Mouse (Mus musculus) embryonic facial prominence, embryonic 11.5 days (tissue): Measurements from ENCODE around the gene Zfp420. TPM values are rescaled to one million over a fixed set of nuclear protein-coding genes. Genes with fewer than 3 reads are reported as not detected.
A peak's percentile ranks its signal among the peaks of the same experiment; 100 is the strongest.

Experiments used
- ATAC-seq: fragments of 200-750 bp; cut with Nextera tagmentation; replicated peaks from 2 replicates; pipeline ENCODE4 v1.8.0; 2017; ENCODE audit warnings: low read depth; ENCODE audit not compliant: insufficient number of reproducible peaks, low FRiP score, low TSS enrichment
- DNase-seq: peaks from one replicate; pipeline ENCODE4 v3.0.0-alpha.2; 2015; ENCODE audit warnings: low spot score
- H3K27ac ChIP-seq: fragments of 300-500 bp; sonication (generic); replicated peaks from 2 replicates; pipeline ENCODE4 v1.5.1; 2014; ENCODE audit warnings: mild to moderate bottlenecking, low read depth, low read length, control low read depth
- H3K27me3 ChIP-seq: fragments of 300-500 bp; sonication (generic); 2 replicates; pipeline ENCODE4 v1.6.1; 2014; ENCODE audit warnings: mild to moderate bottlenecking, low read length, moderate library complexity, mixed read lengths; ENCODE audit not compliant: control insufficient read depth, insufficient read depth
- H3K36me3 ChIP-seq: fragments of 300-500 bp; sonication (generic); replicated peaks from 2 replicates; pipeline ENCODE4 v1.6.1; 2014; ENCODE audit warnings: low read depth, mild to moderate bottlenecking, low read length, moderate library complexity, mixed read lengths; ENCODE audit not compliant: control insufficient read depth, insufficient read depth
- H3K4me1 ChIP-seq: fragments of 300-500 bp; sonication (generic); 2 replicates; pipeline ENCODE4 v1.6.1; 2014; ENCODE audit warnings: low read length, mixed read lengths; ENCODE audit not compliant: control insufficient read depth, insufficient read depth
- H3K4me2 ChIP-seq: fragments of 300-500 bp; sonication (generic); 2 replicates; pipeline ENCODE4 v1.6.1; 2014; ENCODE audit warnings: low read depth, mild to moderate bottlenecking, control low read depth, low read length, moderate library complexity
- H3K4me3 ChIP-seq: fragments of 300-500 bp; sonication (generic); 2 replicates; pipeline ENCODE4 v1.5.1; 2014; ENCODE audit warnings: low read depth, low read length, control low read depth
- H3K9ac ChIP-seq: fragments of 300-500 bp; sonication (generic); replicated peaks from 2 replicates; pipeline ENCODE4 v1.6.1; 2014; ENCODE audit warnings: mild to moderate bottlenecking, control low read depth, low read length
- H3K9me3 ChIP-seq: fragments of 300-500 bp; sonication (generic); replicated peaks from 2 replicates; pipeline ENCODE4 v1.6.1; 2016; ENCODE audit warnings: mild to moderate bottlenecking, low read length, inconsistent platforms, mixed read lengths; ENCODE audit not compliant: control insufficient read depth
- WGBS: fragments of 180-500 bp; shearing (Covaris S2); extraction: QIAGEN DNeasy Blood & Tissue Kit; methylation state at CpG from one replicate; pipeline ENCODE4 v1.1.7; 2014; 5-methylcytosine and 5-hydroxymethylcytosine counted together
- polyA plus RNA-seq: library from polyadenylated mRNA; unstranded; fragments of >200 nt; fragmentation: Nextera tagmentation; extraction: Ambion mirVana; gene quantifications from 2 replicates; pipeline ENCODE4 v1.2.1, GENCODE M21; 2014

Zfp420 gene
- polyA plus RNA-seq, 1 experiment from 2014 or later = 8.9 TPM

GRCm38 (mm10) chr7:29905966-29906681 is 46.3 kb downstream of the Zfp420 start, which contains the start of gene Zfp27:
Gene Zfp27 (minus strand): TSS chr7:29906572.
- DNase-seq (peak; percentile 96), ATAC-seq (peak; percentile 68)
- Histone ChIP-seq H3K27me3 (no peaks in the 10 kb centered on the region), H3K9me3 (no peaks in the 10 kb centered on the region), H3K4me2 (peak within 1 kb of the TSS; percentile 62), H3K9ac (peak within 1 kb of the TSS; percentile 74), H3K27ac (peak within 1 kb of the TSS; percentile 88), H3K4me1 (no peaks in the 10 kb centered on the region; the same call in 1 of the 2 replicates), H3K4me3 (peak within 1 kb of the TSS; percentile 50), H3K36me3 (no peaks in the 10 kb centered on the region; the same call in 1 of the 2 replicates)
- under 1% methylated on average over 22 of the region's 22 CpGs for WGBS

GRCm38 (mm10) chr7:29906682-29907058 is 46.9 kb downstream of the Zfp420 start:
- Histone ChIP-seq H3K27me3 (no peaks in the 10 kb centered on the region), H3K4me3 (peak overlapping the region; percentile 50), H3K4me1 (no peaks in the 10 kb centered on the region; the same call in 1 of the 2 replicates), H3K36me3 (no peaks in the 10 kb centered on the region; the same call in 1 of the 2 replicates), H3K4me2 (peak overlapping the region; percentile 62), H3K9me3 (no peaks in the 10 kb centered on the region), H3K9ac (peak overlapping the region; percentile 35), H3K27ac (peak overlapping the region; percentile 88; the same call in 1 of the 2 replicates)
- WGBS = 31% methylated on average over 8 of the region's 8 CpGs
- ATAC-seq (no peak), DNase-seq (no peak)

DNA sequence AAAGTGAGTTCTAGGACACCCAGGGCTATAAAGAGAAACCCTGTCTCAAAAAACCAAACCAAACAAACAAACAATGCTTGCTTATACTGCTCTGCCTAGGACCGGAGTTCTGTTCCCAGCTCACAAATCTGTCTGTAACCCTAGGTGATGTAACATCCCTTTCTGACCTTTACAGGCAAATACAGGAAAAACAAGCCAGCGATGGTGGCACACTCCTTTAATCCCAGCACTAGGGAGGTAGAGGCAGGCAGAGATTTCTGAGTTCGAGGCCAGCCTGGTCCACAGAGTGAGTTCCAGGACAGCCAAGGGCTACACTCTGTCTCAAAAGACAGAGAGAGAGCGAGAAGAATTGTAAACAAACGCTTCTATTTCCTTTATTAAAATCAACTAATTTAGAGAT is 47.4 kb downstream of the Zfp420 start:
- no peaks in the 10 kb centered on the region for H3K9me3 ChIP-seq
- ATAC-seq = no peak
- H3K27me3 ChIP-seq = no peaks in the 10 kb centered on the region
- H3K36me3 ChIP-seq = no peaks in the 10 kb centered on the region; the same call in 1 of the 2 replicates
- H3K27ac ChIP-seq = no peak overlapping the region
- no peak overlapping the region; the same call in 1 of the 2 replicates for H3K4me2 ChIP-seq
- 89% methylated on average over 5 of the region's 5 CpGs for WGBS
- H3K4me3 ChIP-seq = no peak overlapping the region
- no peak for DNase-seq
- H3K9ac ChIP-seq = no peak overlapping the region; the same call in 1 of the 2 replicates
- H3K4me1 ChIP-seq = no peaks in the 10 kb centered on the region; the same call in 1 of the 2 replicates

GRCm38 (mm10) chr7:29908130-29908950 is 48.6 kb downstream of the Zfp420 start, which contains the start of gene Zfp383:
Gene Zfp383 (plus strand): TSS chr7:29908223.
- ATAC-seq = peak; percentile 81
- H3K27ac ChIP-seq = peak within 1 kb of the TSS; percentile 4; the same call in 1 of the 2 replicates
- WGBS = under 1% methylated on average over 33 of the region's 33 CpGs

DNA sequence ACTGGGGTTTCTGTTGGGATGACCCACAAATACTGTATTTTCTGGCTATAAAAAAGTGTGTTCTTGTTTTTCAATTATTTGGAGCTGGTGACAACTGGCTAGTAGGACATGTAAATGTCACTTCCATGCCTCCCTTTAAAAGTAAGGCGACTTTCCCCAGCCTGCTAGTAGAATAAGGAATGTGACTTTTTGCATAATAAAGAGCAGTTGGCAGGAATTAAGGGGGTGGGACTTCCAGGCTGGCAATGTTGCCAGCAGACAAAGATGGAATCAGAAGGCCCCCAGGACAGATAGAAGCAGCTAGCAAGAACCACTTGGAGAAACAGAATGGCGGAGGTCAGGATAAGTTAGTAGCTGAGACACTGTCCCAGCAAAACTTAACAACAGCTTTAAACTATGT is 50.5 kb downstream of the Zfp420 start:
- DNase-seq = no peak
- Histone ChIP-seq H3K36me3 (peaks cover 18% of the 10 kb centered on the region), H3K4me3 (no peak overlapping the region), H3K27ac (no peak overlapping the region), H3K4me1 (no peaks in the 10 kb centered on the region; the same call in 1 of the 2 replicates), H3K4me2 (no peak overlapping the region), H3K27me3 (no peaks in the 10 kb centered on the region), H3K9ac (no peak overlapping the region), H3K9me3 (no peaks in the 10 kb centered on the region)
- ATAC-seq = no peak
- WGBS = 67% methylated on average over 2 of the region's 2 CpGs

More at GRCm38 (mm10) chr7:29908130-29908950, 48.6 kb downstream of the Zfp420 start, which contains the start of gene Zfp383:
- no peaks in the 10 kb centered on the region for H3K27me3 ChIP-seq
- H3K36me3 ChIP-seq = peaks cover 1% of the 10 kb centered on the region
- peak within 1 kb of the TSS; percentile 54 for H3K4me3 ChIP-seq
- H3K4me1 ChIP-seq = no peaks in the 10 kb centered on the region; the same call in 1 of the 2 replicates
- no peaks in the 10 kb centered on the region for H3K9me3 ChIP-seq
- H3K9ac ChIP-seq = peak within 1 kb of the TSS; percentile 73
- DNase-seq = peak; percentile 96
- H3K4me2 ChIP-seq = peak within 1 kb of the TSS; percentile 58

DNA sequence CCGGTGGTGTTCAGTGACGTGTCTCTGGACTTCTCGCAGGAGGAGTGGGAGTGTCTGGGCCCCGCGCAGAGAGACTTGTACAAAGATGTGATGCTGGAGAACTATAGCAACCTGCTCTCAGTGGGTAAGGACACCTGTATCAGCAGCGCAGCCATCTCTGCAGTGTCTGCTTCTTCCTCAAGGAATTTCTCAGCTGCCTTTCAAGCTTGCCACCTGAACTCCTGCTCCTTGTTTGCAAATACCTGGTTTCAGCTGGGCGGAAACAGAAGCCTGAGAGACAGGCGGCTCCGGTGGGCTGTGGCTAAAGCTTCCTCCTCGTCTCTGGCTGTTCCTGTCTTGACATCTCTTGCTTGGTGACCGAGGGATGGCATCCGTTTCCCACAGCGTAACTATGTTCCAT is 52.4 kb downstream of the Zfp420 start:
- H3K36me3 ChIP-seq = peaks cover 20% of the 10 kb centered on the region
- no peak overlapping the region for H3K4me2 ChIP-seq

DNA sequence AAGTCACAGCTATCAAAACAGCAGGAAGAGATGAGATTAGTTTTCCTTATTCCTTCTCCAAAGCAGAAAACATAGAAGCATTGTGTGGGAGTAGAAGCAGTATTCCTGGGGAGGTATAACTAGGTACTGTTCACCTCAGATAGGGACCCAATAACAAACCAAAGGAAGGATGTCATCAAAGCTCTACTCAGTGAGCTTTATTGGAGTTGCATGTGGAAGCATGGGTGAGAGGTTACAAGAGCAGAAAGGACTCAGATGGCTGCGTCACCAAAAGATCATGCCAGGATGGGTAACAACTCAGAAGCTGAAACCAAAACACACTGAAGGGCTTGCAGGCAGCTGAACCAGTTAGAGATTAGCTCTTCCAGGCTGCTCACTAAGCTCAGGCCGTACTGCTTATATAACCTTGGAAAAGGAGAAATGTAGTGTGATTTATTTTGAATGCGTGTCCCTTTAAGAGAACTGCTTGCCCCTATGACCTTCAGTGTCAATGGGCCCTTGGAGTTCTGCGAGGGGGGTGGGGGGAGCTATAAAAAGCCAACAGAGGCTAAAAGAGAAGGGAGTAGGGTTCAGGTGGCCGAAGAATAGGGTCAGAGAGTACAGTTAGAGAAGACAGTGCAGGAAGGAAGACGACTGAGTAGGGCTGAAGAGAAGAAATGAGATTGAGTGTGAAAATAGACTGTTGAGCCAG is 57.7 kb downstream of the Zfp420 start:
- WGBS = 46% methylated on average over 6 of the region's 6 CpGs
- DNase-seq (no peak), ATAC-seq (no peak)
- Histone ChIP-seq H3K4me2 (no peak overlapping the region), H3K4me1 (no peaks in the 10 kb centered on the region), H3K27me3 (no peaks in the 10 kb centered on the region), H3K9ac (no peak overlapping the region), H3K27ac (no peak overlapping the region), H3K4me3 (no peak overlapping the region), H3K36me3 (peaks cover 20% of the 10 kb centered on the region), H3K9me3 (no peaks in the 10 kb centered on the region)

More for the DNA sequence above, 52.4 kb downstream of the Zfp420 start:
- H3K27me3 ChIP-seq = no peaks in the 10 kb centered on the region
- no peaks in the 10 kb centered on the region for H3K9me3 ChIP-seq
- no peak overlapping the region for H3K9ac ChIP-seq
- ATAC-seq (no peak), DNase-seq (no peak)
- H3K4me1 ChIP-seq = no peaks in the 10 kb centered on the region; the same call in 1 of the 2 replicates
- 94% methylated on average over 13 of the region's 13 CpGs for WGBS
- H3K4me3 ChIP-seq = no peak overlapping the region
- H3K27ac ChIP-seq = no peak overlapping the region
